Mouse (Mus musculus) forebrain, embryonic 13.5 days (tissue): ENCODE measurements around the gene Frat1. TPM values are rescaled to one million over a fixed set of nuclear protein-coding genes. Genes with fewer than 3 reads are reported as not detected.

Experiments used
- ATAC-seq: fragments of 200-750 bp; cut with Nextera tagmentation; 2 replicates; pipeline ENCODE4 v1.8.0; 2017
- H3K27ac ChIP-seq: fragments of 300-500 bp; sonication (generic); 2 replicates; pipeline ENCODE4 v1.5.1; 2015; ENCODE audit warnings: inconsistent platforms, mild to moderate bottlenecking, moderate library complexity
- H3K27me3 ChIP-seq: fragments of 300-500 bp; sonication (generic); 2 replicates; pipeline ENCODE4 v1.6.1; 2015; ENCODE audit warnings: mild to moderate bottlenecking, inconsistent platforms
- H3K36me3 ChIP-seq: fragments of 300-500 bp; sonication (generic); 2 replicates; pipeline ENCODE4 v1.6.1; 2015; ENCODE audit warnings: mild to moderate bottlenecking, inconsistent platforms; ENCODE audit not compliant: poor library complexity, severe bottlenecking
- H3K4me1 ChIP-seq: fragments of 300-500 bp; sonication (generic); 2 replicates; pipeline ENCODE4 v1.6.1; 2015; ENCODE audit warnings: inconsistent platforms
- H3K4me2 ChIP-seq: fragments of 300-500 bp; sonication (generic); 2 replicates; pipeline ENCODE4 v1.6.1; 2015; ENCODE audit warnings: inconsistent platforms, mild to moderate bottlenecking, moderate library complexity
- H3K4me3 ChIP-seq: fragments of 300-500 bp; sonication (generic); 2 replicates; pipeline ENCODE4 v1.5.1; 2015; ENCODE audit warnings: mild to moderate bottlenecking, inconsistent platforms
- H3K9ac ChIP-seq: fragments of 300-500 bp; sonication (generic); 2 replicates; pipeline ENCODE4 v1.6.1; 2015; ENCODE audit warnings: mild to moderate bottlenecking, inconsistent platforms
- H3K9me3 ChIP-seq: fragments of 300-500 bp; sonication (generic); replicated peaks from 2 replicates; pipeline ENCODE4 v1.6.1; 2016; ENCODE audit warnings: inconsistent platforms
- whole genome bisulfite sequencing: fragments of 180-500 bp; shearing (Covaris S2); methylation state at CpG from one replicate; pipeline ENCODE4 v1.1.7; 2015; 5-methylcytosine and 5-hydroxymethylcytosine counted together
- polyA plus RNA-seq: library from polyadenylated mRNA; unstranded; fragments of >200 nt; fragmentation: Nextera tagmentation; extraction: Ambion mirVana; gene quantifications from 2 replicates; pipeline ENCODE4 v1.2.1, GENCODE M21; 2015

Frat1 gene
- polyA plus RNA-seq, 1 experiment from 2014 or later, result 25.7 TPM

GRCm38 (mm10) chr19:41874356-41874755 lies 44.6 kb downstream of the Frat1 start:
- no peak overlapping the region for H3K4me2 ChIP-seq
- H3K9ac ChIP-seq, result no peak overlapping the region
- H3K4me3 ChIP-seq, result no peak overlapping the region
- no peak for ATAC-seq
- H3K36me3 ChIP-seq, result peaks cover 89% of the 10 kb centered on the region
- no peaks in the 10 kb centered on the region for H3K27me3 ChIP-seq
- no peaks in the 10 kb centered on the region for H3K9me3 ChIP-seq
- 90% methylated on average over 14 of the region's 14 CpGs for WGBS
- no peak overlapping the region for H3K27ac ChIP-seq
- no peaks in the 10 kb centered on the region for H3K4me1 ChIP-seq

- peaks cover 80% of the 10 kb centered on the region for H3K36me3 ChIP-seq
Measured at GRCm38 (mm10) chr19:41881842-41882241, 52.1 kb downstream of the Frat1 start.

More at GRCm38 (mm10) chr19:41881842-41882241, 52.1 kb downstream of the Frat1 start:
- no peak overlapping the region for H3K9ac ChIP-seq
- no peak overlapping the region for H3K4me3 ChIP-seq
- 97% methylated on average over 4 of the region's 4 CpGs for WGBS
- H3K4me1 ChIP-seq, result no peaks in the 10 kb centered on the region
- H3K27me3 ChIP-seq, result no peaks in the 10 kb centered on the region
- ATAC-seq, result no peak
- no peaks in the 10 kb centered on the region for H3K9me3 ChIP-seq
- no peak overlapping the region for H3K4me2 ChIP-seq
- H3K27ac ChIP-seq, result no peak overlapping the region

Other genes starting within 250 kb of the Frat1 start
- gene Gm340, start 247.6 kb upstream of the Frat1 start, polyA plus RNA-seq, result 2.8 and 3.4 TPM in 2 replicates
- gene Slit1, start 86.3 kb upstream of the Frat1 start, polyA plus RNA-seq, result 13.9 and 14.4 TPM in 2 replicates
- gene Arhgap19, start 27.9 kb upstream of the Frat1 start, polyA plus RNA-seq, result 20.4 and 21.5 TPM in 2 replicates
- gene Frat2, start 18.2 kb downstream of the Frat1 start, polyA plus RNA-seq, result 10.4 and 12.4 TPM in 2 replicates
- 15.8 and 18.1 TPM in 2 replicates for gene Rrp12, start 66.2 kb downstream of the Frat1 start, polyA plus RNA-seq
- 505 and 567 TPM in 2 replicates for gene Pgam1, start 82.0 kb downstream of the Frat1 start, polyA plus RNA-seq
- 83.2 and 86.5 TPM in 2 replicates for gene Exosc1, start 103.5 kb downstream of the Frat1 start, polyA plus RNA-seq
- gene Zdhhc16, start 103.5 kb downstream of the Frat1 start, polyA plus RNA-seq, result 86.5 and 96.5 TPM in 2 replicates
- 32.6 and 35.2 TPM in 2 replicates for gene Mms19, start 151.2 kb downstream of the Frat1 start, polyA plus RNA-seq
- gene Ubtd1, start 151.8 kb downstream of the Frat1 start, polyA plus RNA-seq, result 5.7 and 5.8 TPM in 2 replicates
- gene Ankrd2, start 206.0 kb downstream of the Frat1 start, polyA plus RNA-seq, result 0.15 and 0.21 TPM in 2 replicates
- gene Hoga1, start 215.6 kb downstream of the Frat1 start, polyA plus RNA-seq, result 0.79 and 1.1 TPM in 2 replicates
- not detected in 2 replicates for gene 4933411K16Rik, start 222.3 kb downstream of the Frat1 start, polyA plus RNA-seq